Mouse (Mus musculus): ENCODE results near the gene Tubb2b. TPM values are rescaled to one million over a fixed set of nuclear protein-coding genes. Genes with fewer than 3 reads are reported as not detected.

The Tubb2b gene
- polyA plus RNA-seq, 1 experiment from 2014 or later: 24.8 TPM

DNA sequence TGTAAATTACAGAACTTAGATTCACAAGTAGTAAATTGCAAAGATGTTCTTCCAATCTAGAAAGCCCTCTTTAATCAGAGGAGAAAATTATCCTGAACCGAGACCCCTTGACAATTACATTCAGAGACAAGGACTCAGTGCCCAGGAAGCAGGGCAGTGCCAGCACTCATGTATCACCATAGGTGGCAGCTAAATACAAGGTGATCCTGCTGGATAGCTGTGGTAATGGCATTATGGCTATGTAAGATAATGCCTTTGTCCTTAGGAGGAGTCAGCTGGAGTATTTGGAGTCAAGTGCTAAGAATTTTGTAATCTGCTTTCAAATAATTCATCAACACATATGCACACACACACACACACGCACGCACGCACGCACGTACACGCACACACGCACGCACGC, 29.0 kb downstream of the Tubb2b start:
- no peaks in the 10 kb centered on the region for H3K36me3 ChIP-seq (ENCODE audit: insufficient read depth, low read length)
- ATAC-seq (replicated peaks; ENCODE audit: low FRiP score, low read depth) (no peak), DNase-seq (ENCODE audit: low spot score) (no peak)
- no peaks in the 10 kb centered on the region for H3K9me3 ChIP-seq (replicated peaks; ENCODE audit: low read length)
- no peak overlapping the region for H3K4me3 ChIP-seq (replicated peaks; ENCODE audit: low read depth, low read length)
- no peak overlapping the region for H3K27ac ChIP-seq
- H3K27me3 ChIP-seq (ENCODE audit: insufficient read depth, low read length): no peaks in the 10 kb centered on the region
- H3K4me2 ChIP-seq (ENCODE audit: low read length): no peak overlapping the region
- 94% methylated on average over 10 of the region's 10 CpGs for WGBS
- H3K9ac ChIP-seq (ENCODE audit: low read depth, low read length): no peak overlapping the region
- no peak for TF ChIP-seq CTCF (IDR thresholded peaks at IDR 0.05; ENCODE audit: low read depth)
- peaks cover 4% of the 10 kb centered on the region; the same call in 1 of the 2 replicates for H3K4me1 ChIP-seq (replicated peaks; ENCODE audit: insufficient read depth, low read length)

DNA sequence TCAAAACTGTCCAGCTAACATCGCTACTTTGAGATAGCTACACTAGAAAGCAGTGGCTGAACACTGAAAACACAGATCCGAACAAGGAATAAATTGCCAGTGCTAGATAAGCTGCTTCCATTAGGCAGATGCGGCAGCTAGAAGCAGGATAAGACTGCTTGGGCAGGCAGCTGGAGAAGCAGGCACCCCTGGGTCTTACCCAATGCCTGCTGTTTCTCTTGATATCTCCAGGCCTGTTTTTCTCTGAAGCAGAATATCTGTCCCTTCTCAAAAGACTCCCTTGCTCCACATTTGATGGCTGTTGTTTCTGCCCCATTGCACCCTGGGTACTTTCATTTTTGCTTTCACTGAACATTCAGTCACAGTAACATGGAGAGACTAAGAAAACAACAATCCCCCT, 29.5 kb downstream of the Tubb2b start:
- 89% methylated on average over 3 of the region's 3 CpGs for WGBS
- TF ChIP-seq CTCF (IDR thresholded peaks at IDR 0.05; ENCODE audit: low read depth): no peak
- H3K9me3 ChIP-seq (replicated peaks; ENCODE audit: low read length): no peaks in the 10 kb centered on the region
- no peaks in the 10 kb centered on the region for H3K27me3 ChIP-seq (ENCODE audit: insufficient read depth, low read length)
- H3K36me3 ChIP-seq (ENCODE audit: insufficient read depth, low read length): no peaks in the 10 kb centered on the region
- DNase-seq (ENCODE audit: low spot score) (no peak), ATAC-seq (replicated peaks; ENCODE audit: low FRiP score, low read depth) (no peak)
- no peak overlapping the region for H3K9ac ChIP-seq (ENCODE audit: low read depth, low read length)
- H3K4me1 ChIP-seq (replicated peaks; ENCODE audit: insufficient read depth, low read length): peaks cover 4% of the 10 kb centered on the region; the same call in 1 of the 2 replicates
- no peak overlapping the region for H3K27ac ChIP-seq
- H3K4me2 ChIP-seq (ENCODE audit: low read length): no peak overlapping the region
- H3K4me3 ChIP-seq (replicated peaks; ENCODE audit: low read depth, low read length): no peak overlapping the region

DNA sequence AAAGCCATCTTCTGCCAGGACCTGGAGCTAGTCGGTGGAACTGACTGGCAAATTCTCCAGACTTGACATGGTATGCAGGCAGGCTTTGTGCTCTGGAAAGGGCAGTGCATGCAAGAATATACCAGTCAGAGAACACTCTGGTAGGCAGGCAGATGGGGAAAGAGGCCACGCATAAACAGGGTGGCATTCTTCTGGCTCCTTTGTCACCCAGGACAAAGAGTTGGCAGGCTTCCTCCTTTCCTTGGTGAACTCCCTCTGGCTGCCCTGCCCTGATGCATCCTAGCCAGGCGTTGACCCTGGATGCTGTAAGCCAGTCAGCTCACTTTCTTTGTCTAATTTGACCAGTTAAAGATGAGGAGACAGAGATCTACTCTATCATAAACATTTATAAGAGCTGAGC, 33.2 kb downstream of the Tubb2b start:
- no peak for DNase-seq (ENCODE audit: low spot score)
- H3K4me2 ChIP-seq (ENCODE audit: low read length): no peak overlapping the region
- no peak overlapping the region for H3K9ac ChIP-seq (ENCODE audit: low read depth, low read length)
- no peaks in the 10 kb centered on the region for H3K36me3 ChIP-seq (ENCODE audit: insufficient read depth, low read length)
- H3K4me3 ChIP-seq (replicated peaks; ENCODE audit: low read depth, low read length): no peak overlapping the region
- TF ChIP-seq CTCF (IDR thresholded peaks at IDR 0.05; ENCODE audit: low read depth): no peak
- H3K27me3 ChIP-seq (ENCODE audit: insufficient read depth, low read length): no peaks in the 10 kb centered on the region
- ATAC-seq (replicated peaks; ENCODE audit: low FRiP score, low read depth): no peak
- no peak overlapping the region for H3K27ac ChIP-seq
- 66% methylated on average over 3 of the region's 3 CpGs for WGBS
- peaks cover 4% of the 10 kb centered on the region; the same call in 1 of the 2 replicates for H3K4me1 ChIP-seq (replicated peaks; ENCODE audit: insufficient read depth, low read length)
- H3K9me3 ChIP-seq (replicated peaks; ENCODE audit: low read length): no peaks in the 10 kb centered on the region

DNA sequence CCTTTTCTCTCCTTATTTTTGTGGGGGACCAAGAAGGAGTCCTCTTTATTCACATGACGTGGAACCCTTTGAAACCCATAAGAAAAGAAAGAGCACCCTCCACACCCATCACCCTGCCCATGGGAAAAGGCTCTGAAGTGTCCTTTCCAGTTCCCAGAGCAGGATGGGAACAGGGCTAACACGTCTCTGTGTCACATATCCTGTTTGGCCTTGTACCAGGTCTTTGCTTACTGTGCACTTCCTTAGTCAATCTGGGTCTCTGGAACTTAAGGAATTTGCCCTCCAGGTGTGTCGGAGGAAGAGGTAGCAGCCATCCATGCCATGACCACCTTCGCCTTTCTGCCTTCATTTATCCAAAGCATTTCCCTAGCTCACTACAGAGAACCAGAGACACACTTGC, 33.8 kb downstream of the Tubb2b start:
- no peaks in the 10 kb centered on the region for H3K27me3 ChIP-seq (ENCODE audit: insufficient read depth, low read length)
- TF ChIP-seq CTCF (IDR thresholded peaks at IDR 0.05; ENCODE audit: low read depth): no peak
- H3K9me3 ChIP-seq (replicated peaks; ENCODE audit: low read length): no peaks in the 10 kb centered on the region
- H3K9ac ChIP-seq (ENCODE audit: low read depth, low read length): no peak overlapping the region
- 0 out of 2 replicates have a peak overlapping the region, but pooled peaks have one; percentile 31 for H3K27ac ChIP-seq
- peaks cover 4% of the 10 kb centered on the region; the same call in 1 of the 2 replicates for H3K4me1 ChIP-seq (replicated peaks; ENCODE audit: insufficient read depth, low read length)
- no peak overlapping the region for H3K4me3 ChIP-seq (replicated peaks; ENCODE audit: low read depth, low read length)
- no peak overlapping the region for H3K4me2 ChIP-seq (ENCODE audit: low read length)
- DNase-seq (ENCODE audit: low spot score) (no peak), ATAC-seq (replicated peaks; ENCODE audit: low FRiP score, low read depth) (0 out of 2 replicates have a peak, but pooled peaks have one; percentile 29)
- WGBS: 49% methylated on average over 4 of the region's 4 CpGs
- no peaks in the 10 kb centered on the region for H3K36me3 ChIP-seq (ENCODE audit: insufficient read depth, low read length)

DNA sequence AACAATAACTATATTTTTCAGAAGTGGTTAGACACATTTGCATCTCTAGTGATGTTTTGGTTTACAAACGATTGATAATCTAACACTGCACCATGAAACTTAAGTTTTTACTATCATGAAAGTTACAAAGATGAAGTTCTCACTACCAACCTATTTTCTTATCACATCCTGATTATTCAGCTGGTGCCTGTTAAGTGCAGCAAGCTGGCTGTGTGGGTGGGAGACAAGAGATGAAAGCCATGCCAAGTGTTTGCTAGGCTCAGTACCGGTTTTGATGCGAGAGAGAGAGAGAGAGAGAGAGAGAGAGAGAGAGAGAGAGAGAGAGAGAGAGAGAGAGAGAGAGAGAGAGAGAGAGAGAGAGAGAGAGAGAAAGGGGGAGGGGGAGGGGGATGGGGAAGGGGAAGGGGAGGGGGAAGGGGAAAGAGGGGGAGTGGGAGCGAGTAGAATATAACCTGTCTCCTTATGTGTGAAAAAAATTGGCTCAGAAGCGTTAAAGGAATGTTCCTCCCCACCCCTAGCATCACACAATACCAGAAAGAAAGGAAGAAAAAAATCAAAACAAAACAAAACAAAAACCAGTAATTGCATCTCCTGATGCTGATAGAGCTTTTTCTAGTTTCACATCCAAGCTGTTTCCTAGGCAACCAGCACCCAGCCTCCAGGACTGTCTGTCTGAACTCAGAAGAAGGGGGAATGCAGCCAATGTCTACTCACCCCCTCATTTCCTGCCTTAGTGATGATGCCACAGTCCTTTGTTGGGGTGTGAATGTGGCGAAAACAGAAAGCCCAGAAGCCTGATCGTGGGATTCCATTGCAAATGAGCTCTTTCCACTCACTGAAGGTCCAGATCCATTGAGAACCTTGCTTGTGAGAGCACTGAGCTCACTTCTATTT, 34.5 kb downstream of the Tubb2b start:
- Histone ChIP-seq H3K4me3 (replicated peaks; ENCODE audit: low read depth, low read length) (no peak overlapping the region), H3K4me1 (replicated peaks; ENCODE audit: insufficient read depth, low read length) (peaks cover 4% of the 10 kb centered on the region; the same call in 1 of the 2 replicates), H3K9me3 (replicated peaks; ENCODE audit: low read length) (no peaks in the 10 kb centered on the region), H3K27me3 (ENCODE audit: insufficient read depth, low read length) (no peaks in the 10 kb centered on the region), H3K36me3 (ENCODE audit: insufficient read depth, low read length) (no peaks in the 10 kb centered on the region), H3K27ac (0 out of 2 replicates have a peak overlapping the region, but pooled peaks have one; percentile 31), H3K9ac (ENCODE audit: low read depth, low read length) (no peak overlapping the region), H3K4me2 (ENCODE audit: low read length) (no peak overlapping the region)
- no peak for TF ChIP-seq CTCF (IDR thresholded peaks at IDR 0.05; ENCODE audit: low read depth)
- 38% methylated on average over 5 of the region's 7 CpGs for WGBS
- ATAC-seq (replicated peaks; ENCODE audit: low FRiP score, low read depth): no peak
- no peak for DNase-seq (ENCODE audit: low spot score)

DNA sequence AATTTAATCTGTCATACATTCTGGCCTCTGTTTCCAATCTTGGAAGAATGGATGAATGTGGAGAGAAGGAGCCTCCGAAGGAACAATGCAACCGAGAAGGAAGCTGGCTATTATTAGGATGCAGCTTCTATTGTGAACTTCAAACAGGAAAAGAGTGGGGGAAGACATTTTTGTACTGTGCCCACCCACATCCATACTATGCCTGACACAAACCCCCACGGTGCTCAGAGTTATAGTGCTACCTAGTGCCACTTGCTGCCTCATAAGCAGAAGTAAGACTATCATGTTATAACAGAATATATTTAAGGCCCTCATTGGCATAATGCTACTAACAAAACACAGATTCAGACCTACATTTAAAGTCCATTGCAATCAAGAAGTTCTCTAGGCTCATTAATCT, 40.9 kb downstream of the Tubb2b start:
- WGBS: 62% methylated on average over 3 of the region's 3 CpGs
- no peak for ATAC-seq (replicated peaks; ENCODE audit: low FRiP score, low read depth)
- Histone ChIP-seq H3K36me3 (ENCODE audit: insufficient read depth, low read length) (no peaks in the 10 kb centered on the region), H3K9me3 (replicated peaks; ENCODE audit: low read length) (no peaks in the 10 kb centered on the region), H3K9ac (ENCODE audit: low read depth, low read length) (no peak overlapping the region), H3K4me2 (ENCODE audit: low read length) (no peak overlapping the region), H3K27me3 (ENCODE audit: insufficient read depth, low read length) (no peaks in the 10 kb centered on the region), H3K4me3 (replicated peaks; ENCODE audit: low read depth, low read length) (no peak overlapping the region), H3K4me1 (replicated peaks; ENCODE audit: insufficient read depth, low read length) (0 out of 2 replicates have a peak, but pooled peaks cover 3% of the 10 kb centered on the region), H3K27ac (no peak overlapping the region)
- DNase-seq (ENCODE audit: low spot score): no peak
- no peak for TF ChIP-seq CTCF (IDR thresholded peaks at IDR 0.05; ENCODE audit: low read depth)

All from kidney, postnatal 0 days (tissue).